Mouse (Mus musculus): Measurements from ENCODE around the gene Nipal1.

Gene Nipal1

GRCm38 (mm10) chr5:72647418-72647907 is at the start of gene Nipal1:
Nipal1 (plus strand) TSS chr5:72647795.
- CTCF ChIA-PET: interaction anchor here (0.6 kb wide), 1 partner anchor 90 kb away, joined by 5 read pairs; no protein-coding TSS in a partner anchor

GRCm38 (mm10) chr5:72601006-72601405 is 46.6 kb upstream of the Nipal1 start:
- CTCF ChIA-PET: no interaction called here

GRCm38 (mm10) chr5:72603138-72603537 is 44.5 kb upstream of the Nipal1 start:
- CTCF ChIA-PET: no interaction called here

- CTCF ChIA-PET: no interaction called here
Measured at GRCm38 (mm10) chr5:72617413-72617812, 30.2 kb upstream of the Nipal1 start.

- CTCF ChIA-PET: no interaction called here
Measured at GRCm38 (mm10) chr5:72621022-72621421, 26.6 kb upstream of the Nipal1 start.

- CTCF ChIA-PET: no interaction called here
Measured at GRCm38 (mm10) chr5:72630026-72630425, 17.6 kb upstream of the Nipal1 start.

GRCm38 (mm10) chr5:72634791-72635271 is 12.8 kb upstream of the Nipal1 start:
- CTCF ChIA-PET: no interaction called here

- CTCF ChIA-PET: no interaction called here
Measured at GRCm38 (mm10) chr5:72636122-72636521, 11.5 kb upstream of the Nipal1 start.

- CTCF ChIA-PET: no interaction called here
Measured at GRCm38 (mm10) chr5:72636576-72636975, 11.0 kb upstream of the Nipal1 start.

- CTCF ChIA-PET: no interaction called here
Measured at GRCm38 (mm10) chr5:72640072-72640471, 7.5 kb upstream of the Nipal1 start.

- CTCF ChIA-PET: no interaction called here
Measured at GRCm38 (mm10) chr5:72643655-72644054, 3.9 kb upstream of the Nipal1 start.

GRCm38 (mm10) chr5:72644175-72644574 is 3.4 kb upstream of the Nipal1 start, which contains the start of gene Cnga1:
Cnga1 (minus strand) TSS chr5:72644275.
- CTCF ChIA-PET: no interaction called here

- CTCF ChIA-PET: no interaction called here
Measured at GRCm38 (mm10) chr5:72646131-72646530, 1.5 kb upstream of the Nipal1 start.

- CTCF ChIA-PET: no interaction called here
Measured at GRCm38 (mm10) chr5:72646996-72647395, 599 bp upstream of the Nipal1 start.

- CTCF ChIA-PET: interaction anchor here (0.6 kb wide), 1 partner anchor 90 kb away, joined by 5 read pairs; no protein-coding TSS in a partner anchor
Measured at GRCm38 (mm10) chr5:72647958-72648595, 482 bp downstream of the Nipal1 start.

GRCm38 (mm10) chr5:72648987-72649735 is 1.6 kb downstream of the Nipal1 start:
- CTCF ChIA-PET: no interaction called here

GRCm38 (mm10) chr5:72653068-72653674 is 5.6 kb downstream of the Nipal1 start:
- CTCF ChIA-PET: no interaction called here

- CTCF ChIA-PET: interaction anchor here (0.6 kb wide), 2 partner anchors 23 to 231 kb away, joined by 3 to 7 read pairs; no protein-coding TSS in a partner anchor
Measured at GRCm38 (mm10) chr5:72656270-72656791, 8.7 kb downstream of the Nipal1 start.

- CTCF ChIA-PET: interaction anchor here (0.6 kb wide), 2 partner anchors 30 to 49 kb away, joined by 3 to 7 read pairs; no protein-coding TSS in a partner anchor
Measured at GRCm38 (mm10) chr5:72658375-72658774, 10.8 kb downstream of the Nipal1 start.

GRCm38 (mm10) chr5:72661051-72661781 is 13.6 kb downstream of the Nipal1 start:
- CTCF ChIA-PET: no interaction called here

GRCm38 (mm10) chr5:72664126-72664525 is 16.5 kb downstream of the Nipal1 start:
- CTCF ChIA-PET: interaction anchor here (0.5 kb wide), 1 partner anchor 217 kb away, joined by 3 read pairs; no protein-coding TSS in a partner anchor
